Mouse (Mus musculus) bone marrow, adult 2 months (tissue): ENCODE data around the gene Pgrmc1.

ENCODE experiments used
- CTCF ChIP-seq: fragments of 200-500 bp; IDR thresholded peaks from 2 replicates; pipeline ENCODE4 v1.5.1; 2011; ENCODE audit warnings: low read length, control low read depth; ENCODE audit not compliant: control insufficient read depth, insufficient read depth
- POLR2A ChIP-seq: fragments of 200-500 bp; IDR thresholded peaks from 2 replicates; pipeline ENCODE4 v1.6.1; 2011; ENCODE audit warnings: low read depth, mild to moderate bottlenecking, control low read depth, low read length, borderline replicate concordance; ENCODE audit not compliant: control insufficient read depth

- TF ChIP-seq POLR2A, result no peak
- TF ChIP-seq CTCF, result no peak
Observed at GRCm38 (mm10) chrX:36591120-36591519, 6.9 kb upstream of the Pgrmc1 start.
